Mouse (Mus musculus) urinary bladder, postnatal 0 days (tissue): ENCODE results near the gene Iars. TPM values are rescaled to one million over a fixed set of nuclear protein-coding genes. Genes with fewer than 3 reads are reported as not detected.

Source experiments
- polyA plus RNA-seq: library from polyadenylated mRNA; unstranded; fragments of >200 nt; fragmentation: Nextera tagmentation; extraction: Ambion mirVana; gene quantifications from 2 replicates; pipeline ENCODE4 v1.2.1, GENCODE M21; 2015

Iars gene
- 32.0 and 38.7 TPM in 2 replicates for polyA plus RNA-seq

GRCm38 (mm10) chr13:49681351-49682232 is at the start of gene Iars:
Iars (plus strand) TSS chr13:49682100.

GRCm38 (mm10) chr13:49652481-49653179 is 29.3 kb upstream of the Iars start, which contains the start of the genes Cenpp and Nol8:
Cenpp (minus strand) TSS chr13:49652785.
Nol8 (plus strand) TSS chr13:49653078.

Other genes with a start within 250 kb of the Iars start
- gene Tes3-ps, start 188.8 kb upstream of the Iars start, polyA plus RNA-seq, result 0.34 and 0.68 TPM in 2 replicates
- gene Ecm2, start 177.3 kb upstream of the Iars start, polyA plus RNA-seq, result 2.1 and 2.4 TPM in 2 replicates
- 67.0 and 93.4 TPM in 2 replicates for gene Aspn, start 137.7 kb upstream of the Iars start, polyA plus RNA-seq
- gene Omd, start 99.6 kb upstream of the Iars start, polyA plus RNA-seq, result 1.5 and 1.7 TPM in 2 replicates
- gene Ogn, start 74.1 kb upstream of the Iars start, polyA plus RNA-seq, result 133 and 193 TPM in 2 replicates
- gene Cenpp, start 29.3 kb upstream of the Iars start, polyA plus RNA-seq, result 7.4 and 11.4 TPM in 2 replicates
- gene Nol8, start 29.0 kb upstream of the Iars start, polyA plus RNA-seq, result 7.0 and 11.2 TPM in 2 replicates
- gene Gm30302, start 116.9 kb downstream of the Iars start, polyA plus RNA-seq, result not detected in 2 replicates